Mouse (Mus musculus) small intestine, adult 2 months (tissue): ENCODE measurements around the gene Bbx.

Source experiments
- CTCF ChIP-seq: fragments of 200-500 bp; IDR thresholded peaks from 2 replicates; pipeline ENCODE4 v1.5.1; 2012; ENCODE audit warnings: low read depth, mild to moderate bottlenecking, control low read depth, inconsistent platforms, low read length, moderate library complexity, mixed read lengths; ENCODE audit not compliant: insufficient replicate concordance, insufficient read length; ENCODE audit errors: extremely low read depth
- POLR2A ChIP-seq: fragments of 200-500 bp; IDR thresholded peaks from 2 replicates; pipeline ENCODE4 v1.6.1; 2012; ENCODE audit warnings: low read depth, mild to moderate bottlenecking, control low read depth, inconsistent platforms, low read length, moderate library complexity

DNA sequence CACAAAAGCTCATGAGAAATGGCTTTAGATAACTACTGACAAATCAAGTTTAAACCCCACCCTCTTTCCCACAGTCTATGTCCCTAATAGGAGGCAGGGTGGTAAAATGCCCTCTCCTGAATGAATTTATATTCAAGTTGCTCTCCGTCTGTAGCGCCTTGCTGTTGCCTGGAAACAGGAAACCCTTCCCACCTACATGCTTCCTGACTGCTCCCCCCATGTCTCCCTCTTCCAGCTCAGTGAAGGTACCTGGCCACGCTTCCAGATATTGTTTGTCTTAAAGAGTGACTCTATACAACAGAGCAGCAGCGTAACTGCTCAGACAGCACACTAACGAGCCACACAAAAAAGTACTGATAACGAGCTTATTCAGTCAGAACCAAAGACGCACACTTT is 50.8 kb downstream of the Bbx start:
- no peak for TF ChIP-seq POLR2A
- TF ChIP-seq CTCF, result no peak
